Mouse (Mus musculus) neural tube, embryonic 14.5 days (tissue): ENCODE data around the gene Lrmda. TPM values are rescaled to one million over a fixed set of nuclear protein-coding genes. Genes with fewer than 3 reads are reported as not detected.
"Not testable (repeated sequence)": the region's sequence is repeated elsewhere in the genome, so short reads cannot be mapped to it uniquely, and the experiment has no call there.

Source experiments
- ATAC-seq: fragments of 200-750 bp; cut with Nextera tagmentation; 2 replicates; pipeline ENCODE4 v1.8.0; 2017; ENCODE audit warnings: low read depth, mild to moderate bottlenecking, moderate TSS enrichment, moderate library complexity
- H3K27ac ChIP-seq: fragments of 300-500 bp; sonication (generic); 2 replicates; pipeline ENCODE4 v1.5.1; 2014; ENCODE audit warnings: low read depth, mild to moderate bottlenecking, control low read depth, low read length, moderate library complexity, mixed read lengths
- H3K27me3 ChIP-seq: fragments of 300-500 bp; sonication (generic); 2 replicates; pipeline ENCODE4 v1.6.1; 2014; ENCODE audit warnings: low read length; ENCODE audit not compliant: control insufficient read depth, insufficient read depth
- H3K36me3 ChIP-seq: fragments of 300-500 bp; sonication (generic); 2 replicates; pipeline ENCODE4 v1.6.1; 2014; ENCODE audit warnings: low read length, mixed read lengths; ENCODE audit not compliant: control insufficient read depth, insufficient read depth
- H3K4me1 ChIP-seq: fragments of 300-500 bp; sonication (generic); 2 replicates; pipeline ENCODE4 v1.6.1; 2014; ENCODE audit warnings: low read length; ENCODE audit not compliant: control insufficient read depth, insufficient read depth
- H3K4me2 ChIP-seq: fragments of 300-500 bp; sonication (generic); 2 replicates; pipeline ENCODE4 v1.6.1; 2014; ENCODE audit warnings: mild to moderate bottlenecking, low read depth, low read length, control low read depth
- H3K4me3 ChIP-seq: fragments of 300-500 bp; sonication (generic); 2 replicates; pipeline ENCODE4 v1.5.1; 2014; ENCODE audit warnings: low read depth, low read length, control low read depth, mixed read lengths
- H3K9ac ChIP-seq: fragments of 300-500 bp; sonication (generic); replicated peaks from 2 replicates; pipeline ENCODE4 v1.6.1; 2014; ENCODE audit warnings: low read depth, mild to moderate bottlenecking, control low read depth, low read length, mixed read lengths
- H3K9me3 ChIP-seq: fragments of 300-500 bp; sonication (generic); 2 replicates; pipeline ENCODE4 v1.6.1; 2016; ENCODE audit warnings: low read length; ENCODE audit not compliant: control insufficient read depth
- WGBS: fragments of 180-500 bp; shearing (Covaris S2); extraction: QIAGEN DNeasy Blood & Tissue Kit; methylation state at CpG from one replicate; pipeline ENCODE4 v1.1.7; 2014; 5-methylcytosine and 5-hydroxymethylcytosine counted together
- polyA plus RNA-seq: library from polyadenylated mRNA; unstranded; fragments of >200 nt; fragmentation: Nextera tagmentation; extraction: Ambion mirVana; gene quantifications from 2 replicates; pipeline ENCODE4 v1.2.1, GENCODE M21; 2014

Lrmda gene
- polyA plus RNA-seq, 1 experiment from 2014 or later = 0.35 TPM

DNA sequence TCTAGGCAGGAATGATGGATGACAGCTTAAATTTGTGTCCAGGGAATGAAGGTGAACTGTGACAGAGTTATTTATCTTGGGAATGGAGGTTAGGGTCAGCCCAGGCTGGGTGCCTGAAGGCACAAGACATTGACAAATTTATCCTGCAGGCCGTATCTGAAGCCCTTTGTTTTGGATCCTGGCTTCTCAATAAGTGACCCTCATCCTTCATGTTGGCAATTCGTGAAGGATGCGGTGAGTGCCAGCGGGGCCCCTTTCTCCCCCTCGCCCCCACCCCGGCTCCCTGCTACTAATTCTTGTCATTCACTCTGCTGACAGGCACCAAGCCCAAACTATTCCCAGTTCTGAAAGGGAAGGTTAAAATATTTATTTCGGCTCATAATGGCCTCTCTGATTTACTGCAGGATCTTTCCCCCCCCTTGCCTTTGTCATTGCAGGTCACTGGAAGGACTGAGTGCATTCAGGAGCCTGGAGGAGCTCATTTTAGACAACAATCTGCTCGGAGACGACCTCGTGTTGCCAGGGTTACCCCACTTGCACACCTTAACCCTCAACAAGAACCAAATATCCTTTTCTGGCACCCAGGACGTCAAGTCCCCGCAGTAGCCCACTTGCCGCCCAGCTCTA, 558.0 kb downstream of the Lrmda start:
- 10% methylated on average over 13 of the region's 13 CpGs for WGBS
- peak overlapping the region; percentile 28; the same call in 1 of the 2 replicates for H3K27ac ChIP-seq

GRCm38 (mm10) chr14:22578224-22578623, 558.7 kb downstream of the Lrmda start:
- H3K9me3 ChIP-seq = no peaks in the 10 kb centered on the region
- peak overlapping the region; percentile 29; the same call in 1 of the 2 replicates for H3K4me2 ChIP-seq
- no peaks in the 10 kb centered on the region for H3K27me3 ChIP-seq
- WGBS = 13% methylated on average over 6 of the region's 6 CpGs
- no peak overlapping the region for H3K27ac ChIP-seq
- no peak overlapping the region for H3K4me3 ChIP-seq
- peak; percentile 9; the same call in 1 of the 2 replicates for ATAC-seq
- H3K4me1 ChIP-seq = peaks cover 32% of the 10 kb centered on the region
- no peak overlapping the region for H3K9ac ChIP-seq
- no peaks in the 10 kb centered on the region for H3K36me3 ChIP-seq

More for the DNA sequence above, 558.0 kb downstream of the Lrmda start:
- Histone ChIP-seq H3K9ac (0 out of 2 replicates have a peak overlapping the region, but pooled peaks have one; percentile 4), H3K27me3 (no peaks in the 10 kb centered on the region), H3K4me2 (peak overlapping the region; percentile 29; the same call in 1 of the 2 replicates), H3K4me3 (no peak overlapping the region), H3K4me1 (peaks cover 32% of the 10 kb centered on the region), H3K9me3 (no peaks in the 10 kb centered on the region), H3K36me3 (no peaks in the 10 kb centered on the region)
- peak; percentile 84 for ATAC-seq

- peaks cover 32% of the 10 kb centered on the region for H3K4me1 ChIP-seq
- H3K4me3 ChIP-seq = no peak overlapping the region
- H3K9me3 ChIP-seq = no peaks in the 10 kb centered on the region
- WGBS = 83% methylated on average over 3 of the region's 3 CpGs
- no peaks in the 10 kb centered on the region for H3K27me3 ChIP-seq
- H3K36me3 ChIP-seq = no peaks in the 10 kb centered on the region
- no peak overlapping the region for H3K9ac ChIP-seq
- no peak overlapping the region for H3K4me2 ChIP-seq
- no peak overlapping the region for H3K27ac ChIP-seq
- ATAC-seq = no peak
These were observed 559.5 kb downstream of the Lrmda start for GRCm38 (mm10) chr14:22578986-22579385.

- H3K4me1 ChIP-seq = peaks cover 18% of the 10 kb centered on the region
- H3K9ac ChIP-seq = no peak overlapping the region
- no peak for ATAC-seq
- no peaks in the 10 kb centered on the region for H3K27me3 ChIP-seq
- no peak overlapping the region for H3K4me2 ChIP-seq
- H3K9me3 ChIP-seq = no peaks in the 10 kb centered on the region
- H3K36me3 ChIP-seq = no peaks in the 10 kb centered on the region
- 95% methylated on average over 9 of the region's 9 CpGs for WGBS
- H3K4me3 ChIP-seq = no peak overlapping the region
- H3K27ac ChIP-seq = no peak overlapping the region
These were observed 562.6 kb downstream of the Lrmda start for GRCm38 (mm10) chr14:22582065-22582464.

DNA sequence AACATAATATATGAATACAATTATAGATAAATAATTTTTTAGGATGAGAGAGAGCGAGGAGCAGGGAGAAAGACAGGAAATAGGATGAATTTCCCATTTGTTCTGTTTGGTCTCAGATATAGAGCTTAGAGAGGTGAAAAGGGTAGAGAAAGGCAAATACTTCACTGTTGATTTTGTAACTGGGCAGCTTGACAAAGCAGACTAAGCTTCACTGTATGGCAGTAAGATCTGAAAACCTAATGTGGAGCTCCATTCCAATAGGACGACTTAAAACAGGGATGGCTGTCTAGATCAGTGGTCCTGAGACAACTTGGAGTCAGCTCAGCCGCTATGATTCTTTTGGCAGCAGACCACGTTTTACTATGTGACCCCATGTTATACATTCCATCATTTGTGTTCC, 566.8 kb downstream of the Lrmda start:
- no peak for ATAC-seq
- WGBS = 80% methylated on average over 4 of the region's 4 CpGs
- H3K9ac ChIP-seq = no peak overlapping the region
- no peak overlapping the region for H3K4me2 ChIP-seq
- no peaks in the 10 kb centered on the region for H3K36me3 ChIP-seq
- no peaks in the 10 kb centered on the region for H3K27me3 ChIP-seq
- no peak overlapping the region for H3K4me3 ChIP-seq
- H3K4me1 ChIP-seq = no peaks in the 10 kb centered on the region
- no peaks in the 10 kb centered on the region for H3K9me3 ChIP-seq
- H3K27ac ChIP-seq = no peak overlapping the region

- Histone ChIP-seq H3K27me3 (no peaks in the 10 kb centered on the region), H3K27ac (no peak overlapping the region), H3K4me1 (no peaks in the 10 kb centered on the region), H3K9me3 (no peaks in the 10 kb centered on the region), H3K4me2 (no peak overlapping the region), H3K9ac (no peak overlapping the region), H3K36me3 (no peaks in the 10 kb centered on the region), H3K4me3 (no peak overlapping the region)
- no peak for ATAC-seq
- 77% methylated on average over 4 of the region's 4 CpGs for WGBS
These were observed 567.3 kb downstream of the Lrmda start for GRCm38 (mm10) chr14:22586796-22587195.

DNA sequence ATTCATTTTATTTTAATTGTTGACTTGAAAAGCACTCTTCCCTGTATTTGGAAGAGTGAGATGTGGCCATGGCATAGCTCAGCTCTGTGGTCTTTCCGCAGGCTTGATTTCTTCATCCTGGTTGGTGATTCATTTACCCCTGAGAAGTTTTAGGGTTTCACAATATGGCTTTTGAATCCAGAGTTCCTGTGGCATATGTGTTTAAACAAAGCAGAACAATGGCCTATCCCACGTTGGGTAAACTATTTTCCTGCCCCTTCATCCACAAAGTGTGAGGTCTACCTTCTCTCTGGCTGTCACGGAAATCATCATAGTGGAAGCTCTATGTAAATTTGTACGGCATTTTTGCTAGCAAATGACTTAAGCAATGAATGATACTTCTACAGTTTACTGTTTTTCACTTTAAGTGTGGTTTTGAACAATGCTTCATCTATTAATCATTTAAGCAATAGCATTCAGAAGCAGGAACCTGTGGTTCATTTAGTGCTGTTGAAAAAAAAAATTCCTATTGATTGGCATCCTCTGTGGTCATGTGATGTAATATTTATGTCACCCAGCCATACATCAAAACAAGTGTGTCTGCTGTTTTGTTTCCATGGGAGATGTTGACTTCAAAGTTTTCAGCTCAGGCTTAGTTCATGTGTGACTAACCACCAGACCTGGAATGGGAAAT, 567.9 kb downstream of the Lrmda start:
- no peaks in the 10 kb centered on the region for H3K27me3 ChIP-seq
- H3K9me3 ChIP-seq = no peaks in the 10 kb centered on the region
- H3K4me3 ChIP-seq = no peak overlapping the region
- H3K36me3 ChIP-seq = no peaks in the 10 kb centered on the region
- no peak overlapping the region for H3K4me2 ChIP-seq
- no peak overlapping the region for H3K9ac ChIP-seq
- ATAC-seq = no peak
- 64% methylated on average over 4 of the region's 4 CpGs for WGBS
- no peaks in the 10 kb centered on the region; the same call in 1 of the 2 replicates for H3K4me1 ChIP-seq
- no peak overlapping the region for H3K27ac ChIP-seq

DNA sequence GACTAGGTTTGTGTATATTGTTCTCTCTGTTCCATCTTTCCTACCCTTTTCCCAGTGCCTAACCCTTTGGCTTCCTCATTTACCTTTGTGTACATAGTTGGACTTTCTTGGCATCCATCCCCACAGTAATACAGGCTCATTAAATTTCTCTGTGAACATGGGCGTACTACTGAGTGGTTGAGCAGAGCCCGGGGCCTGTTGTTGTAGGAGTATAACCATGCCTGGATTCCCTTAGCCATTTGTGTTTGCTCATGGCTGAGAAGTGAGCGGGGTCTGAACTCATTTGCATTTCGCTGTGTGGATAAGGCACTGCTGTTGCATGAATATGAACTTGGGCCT, 568.4 kb downstream of the Lrmda start:
- Histone ChIP-seq H3K4me1 (no peaks in the 10 kb centered on the region; the same call in 1 of the 2 replicates), H3K9ac (no peak overlapping the region), H3K27me3 (no peaks in the 10 kb centered on the region), H3K9me3 (no peaks in the 10 kb centered on the region), H3K4me2 (no peak overlapping the region), H3K27ac (no peak overlapping the region), H3K36me3 (no peaks in the 10 kb centered on the region), H3K4me3 (no peak overlapping the region)
- WGBS = 80% methylated on average over 4 of the region's 4 CpGs
- no peak for ATAC-seq

- not testable (repeated sequence) for ATAC-seq, H3K27me3 ChIP-seq, H3K4me2 ChIP-seq, H3K9ac ChIP-seq, H3K4me1 ChIP-seq, H3K9me3 ChIP-seq, H3K4me3 ChIP-seq, H3K36me3 ChIP-seq, H3K27ac ChIP-seq
- WGBS = 88% methylated on average over 1 of the region's 1 CpGs
These were observed 568.9 kb downstream of the Lrmda start for GRCm38 (mm10) chr14:22588394-22588793.
